Mouse (Mus musculus): ENCODE data around the gene Cox6b1.

Gene Cox6b1

DNA sequence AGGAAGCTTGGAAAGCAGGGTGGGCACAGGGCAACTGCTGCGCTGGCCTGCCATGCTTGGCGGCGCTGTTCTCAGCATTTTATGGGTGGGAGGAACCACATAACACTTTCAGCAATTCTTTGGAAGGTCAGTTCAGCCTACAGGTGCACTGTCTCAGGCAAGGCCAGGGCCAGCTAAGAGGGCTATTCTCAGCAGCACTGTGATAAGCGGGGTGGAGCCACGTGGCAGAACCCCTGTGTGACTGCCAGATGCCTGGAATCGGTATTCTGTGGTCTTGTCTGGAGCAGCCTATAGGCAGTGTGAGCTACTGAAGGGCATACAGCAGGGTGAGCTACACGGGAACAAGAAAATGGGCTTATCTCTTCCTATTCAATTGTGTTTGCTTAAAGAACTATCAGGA lies 15.9 kb downstream of the Cox6b1 start:
- DNase-seq (ENCODE audit: low spot score in 2 of 2), result no peak

- DNase-seq (ENCODE audit: low spot score in 2 of 2), result no peak
Measured at GRCm38 (mm10) chr7:30608476-30608875, 17.5 kb downstream of the Cox6b1 start.

GRCm38 (mm10) chr7:30607706-30608309 lies 18.1 kb downstream of the Cox6b1 start:
- peak in 1 of 2 experiments; percentile 60 for DNase-seq (ENCODE audit: low spot score in 2 of 2)

DNA sequence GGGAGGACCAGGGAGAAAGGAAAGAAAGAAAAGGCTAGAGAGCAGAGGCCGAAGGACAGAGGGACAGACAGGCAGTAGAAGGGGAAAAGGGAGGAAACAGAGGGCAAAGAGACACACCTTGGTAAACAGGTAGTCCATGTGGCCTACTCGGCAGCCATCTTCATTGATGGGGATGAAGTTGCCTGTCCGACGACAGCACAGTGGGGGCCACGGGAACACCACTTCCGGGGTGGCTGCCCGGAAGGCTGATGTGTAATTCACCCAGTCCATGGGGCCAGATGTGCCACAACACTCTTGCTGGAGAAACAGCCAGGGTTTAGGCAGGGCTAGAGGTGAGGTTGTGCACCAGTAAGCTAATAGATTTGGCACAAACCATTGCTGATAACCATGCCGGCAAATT lies 21.0 kb downstream of the Cox6b1 start:
- no peak for DNase-seq (ENCODE audit: low spot score in 2 of 2)

DNA sequence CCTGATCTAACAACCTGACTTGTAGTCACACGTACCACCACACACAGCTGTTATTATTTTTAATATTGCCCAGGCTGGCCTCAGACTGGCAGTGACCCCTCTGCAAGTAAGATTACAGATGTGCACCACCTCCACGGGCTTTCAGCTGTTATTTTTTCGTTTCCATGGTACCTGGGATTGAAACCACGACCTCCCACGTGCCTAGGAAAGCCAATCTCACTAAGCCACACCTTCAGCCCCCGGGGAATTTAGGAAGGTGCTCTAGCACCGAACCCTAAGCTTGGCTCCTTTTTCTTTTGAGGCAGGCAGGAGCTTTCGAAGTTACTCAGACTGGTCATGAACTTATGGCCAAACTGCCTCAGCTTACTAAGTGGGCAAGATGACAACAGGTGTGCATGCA lies 21.5 kb downstream of the Cox6b1 start:
- DNase-seq (ENCODE audit: low spot score in 2 of 2), result no peak

DNA sequence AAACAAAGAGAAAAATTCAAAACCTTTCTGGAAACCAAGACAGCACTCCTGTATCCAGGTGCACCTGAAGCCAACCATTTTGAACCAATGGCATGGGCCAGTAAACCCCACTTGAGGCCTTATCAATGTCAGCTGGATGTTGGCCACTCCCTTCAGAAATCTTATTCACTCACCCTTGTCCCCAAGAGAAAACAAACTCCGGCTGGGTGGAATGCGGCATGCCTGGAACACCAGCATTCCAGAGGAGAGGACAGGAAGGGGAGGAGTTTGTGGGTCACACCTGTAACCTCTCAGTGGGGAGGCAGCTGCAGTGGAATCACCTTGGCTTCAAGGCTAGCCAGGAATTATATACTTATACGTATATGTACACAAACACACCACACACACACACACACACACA lies 23.4 kb downstream of the Cox6b1 start:
- peak; percentile 67 to 72 for DNase-seq (ENCODE audit: low spot score in 2 of 2)

- peak; percentile 67 to 82 for DNase-seq (ENCODE audit: low spot score in 2 of 2)
Measured at GRCm38 (mm10) chr7:30600651-30601050, 25.3 kb downstream of the Cox6b1 start.

- DNase-seq (ENCODE audit: low spot score in 2 of 2), result peak; percentile 79 to 92
Measured at GRCm38 (mm10) chr7:30599933-30600353, 26.0 kb downstream of the Cox6b1 start.

DNA sequence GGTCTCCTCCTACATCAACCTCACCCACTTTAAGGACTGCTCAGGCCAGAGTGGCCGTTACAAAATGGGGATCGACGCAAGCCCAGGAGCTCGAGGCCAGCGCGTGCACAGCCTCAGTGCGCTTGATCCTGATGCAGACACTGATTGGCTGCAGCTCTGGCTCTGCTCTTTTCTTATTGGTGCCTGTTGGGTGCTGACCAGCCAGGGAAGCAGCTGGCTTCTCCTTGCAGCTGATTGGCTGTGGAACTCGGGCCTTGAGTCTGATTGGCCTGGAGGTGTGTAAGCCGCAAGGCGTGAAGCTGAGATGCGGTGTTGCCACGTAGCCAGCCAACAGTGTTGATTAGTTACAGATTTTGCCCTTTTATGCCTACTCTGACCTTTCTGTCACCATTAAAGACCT lies 27.2 kb downstream of the Cox6b1 start, which contains the start of gene Zbtb32:
Zbtb32 (minus strand) TSS at position 124 of the 400 bp plus-strand sequence.
- no peak for DNase-seq (ENCODE audit: low spot score in 2 of 2)

DNA sequence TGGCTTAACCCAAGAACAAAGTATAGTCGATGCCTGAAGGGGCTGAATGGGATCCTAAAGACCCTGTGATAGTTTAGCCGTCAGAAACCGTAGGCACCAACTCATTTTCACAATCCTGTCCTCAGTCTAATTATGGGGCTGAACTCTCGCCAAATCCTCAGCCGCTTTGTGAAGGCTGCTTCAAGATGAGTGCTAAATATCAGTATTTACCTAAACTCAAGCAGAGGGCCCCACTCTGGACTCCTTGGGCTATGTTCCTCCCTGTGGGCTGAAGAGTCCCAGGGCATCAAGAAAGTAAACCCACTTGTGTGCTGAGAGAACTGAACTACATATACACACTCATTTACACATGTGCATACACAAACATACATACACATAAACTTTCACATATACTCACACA lies 29.1 kb downstream of the Cox6b1 start:
- DNase-seq (ENCODE audit: low spot score in 2 of 2), result no peak

GRCm38 (mm10) chr7:30596093-30596492 lies 29.9 kb downstream of the Cox6b1 start:
- DNase-seq (ENCODE audit: low spot score in 2 of 2), result no peak

- no peak for DNase-seq (ENCODE audit: low spot score in 2 of 2)
Measured at GRCm38 (mm10) chr7:30594510-30595024, 31.4 kb downstream of the Cox6b1 start.

DNA sequence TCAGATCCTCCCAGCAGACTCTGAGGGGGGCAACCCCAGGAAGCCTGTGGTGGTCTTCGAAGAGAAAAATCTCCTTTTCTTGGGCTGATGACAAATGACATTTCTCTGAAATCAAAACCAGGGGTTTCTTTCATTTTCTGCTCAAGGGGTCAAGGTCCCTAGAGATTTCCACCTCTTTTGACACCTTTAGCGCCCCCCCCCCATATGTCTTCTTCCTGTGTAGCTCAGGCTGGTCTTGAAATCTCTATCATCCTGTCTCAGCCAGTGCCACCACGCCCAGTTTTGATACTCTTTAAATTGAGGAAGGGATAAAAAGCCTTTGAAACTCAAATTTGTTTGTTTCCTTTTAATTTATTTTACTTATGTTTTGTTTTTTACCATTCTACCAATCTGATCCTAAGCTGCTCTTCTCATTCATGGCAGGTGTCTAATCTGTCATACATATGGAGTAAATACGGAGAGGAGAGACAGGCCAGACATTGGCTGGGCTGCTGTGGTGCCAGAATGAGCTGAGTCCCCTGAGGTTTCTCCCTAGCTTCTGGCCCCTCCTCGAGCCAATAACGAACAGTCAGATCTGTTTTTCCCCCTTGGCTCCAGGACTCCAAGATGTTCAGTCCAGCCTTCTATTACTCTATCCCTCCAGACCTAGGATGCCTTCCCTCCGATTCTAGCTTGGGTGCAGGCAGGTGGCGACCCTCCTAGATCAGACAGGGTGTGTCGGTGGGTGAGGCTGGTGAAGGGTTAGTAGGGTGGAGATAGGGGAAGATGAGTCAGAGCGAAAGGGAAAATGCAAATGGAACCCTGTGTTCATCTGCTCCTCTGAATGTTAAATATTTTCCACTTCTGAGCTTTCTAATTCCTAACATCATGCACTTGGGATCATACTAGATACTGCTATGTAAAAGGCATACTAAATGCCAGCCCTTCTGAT lies 32.1 kb downstream of the Cox6b1 start:
- DNase-seq (ENCODE audit: low spot score in 2 of 2), result no peak

GRCm38 (mm10) chr7:30592772-30593423 lies 33.1 kb downstream of the Cox6b1 start:
- no peak for DNase-seq (ENCODE audit: low spot score in 2 of 2)

- no peak for DNase-seq (ENCODE audit: low spot score in 2 of 2)
Measured at GRCm38 (mm10) chr7:30591605-30591951, 34.4 kb downstream of the Cox6b1 start.

DNA sequence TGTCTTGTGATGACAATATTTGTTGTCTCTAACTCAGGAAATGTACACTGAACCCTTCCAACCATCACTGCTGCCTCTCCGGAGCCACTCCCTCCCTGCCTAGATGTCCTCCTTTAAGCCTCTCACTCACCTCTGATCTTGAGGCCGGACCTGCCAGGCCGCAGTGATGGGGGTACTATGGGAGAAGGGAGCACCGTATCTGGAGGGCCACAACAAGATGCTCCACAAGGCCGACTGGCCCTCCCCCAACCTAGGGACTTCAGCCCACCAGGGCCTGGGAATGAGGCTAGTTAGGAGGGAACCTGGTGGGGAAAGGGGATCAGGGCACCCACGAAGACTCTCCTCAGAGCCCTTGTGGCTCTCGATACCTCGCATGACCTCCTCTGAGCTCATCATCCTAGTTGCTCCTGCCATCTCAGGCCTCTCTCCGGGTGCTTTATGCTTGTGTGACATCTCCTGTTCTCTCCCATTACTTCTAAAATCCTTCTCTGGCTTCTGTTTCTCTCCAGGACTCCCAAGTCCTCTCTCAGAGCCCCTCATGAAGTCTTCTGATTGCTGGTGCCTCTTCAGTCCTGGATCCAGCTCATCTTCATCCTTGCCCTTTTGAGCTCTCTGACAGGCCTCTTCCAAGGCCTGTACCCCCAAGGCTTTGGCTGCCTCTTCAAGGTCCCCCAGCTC lies 34.9 kb downstream of the Cox6b1 start:
- DNase-seq (ENCODE audit: low spot score in 2 of 2), result no peak

DNA sequence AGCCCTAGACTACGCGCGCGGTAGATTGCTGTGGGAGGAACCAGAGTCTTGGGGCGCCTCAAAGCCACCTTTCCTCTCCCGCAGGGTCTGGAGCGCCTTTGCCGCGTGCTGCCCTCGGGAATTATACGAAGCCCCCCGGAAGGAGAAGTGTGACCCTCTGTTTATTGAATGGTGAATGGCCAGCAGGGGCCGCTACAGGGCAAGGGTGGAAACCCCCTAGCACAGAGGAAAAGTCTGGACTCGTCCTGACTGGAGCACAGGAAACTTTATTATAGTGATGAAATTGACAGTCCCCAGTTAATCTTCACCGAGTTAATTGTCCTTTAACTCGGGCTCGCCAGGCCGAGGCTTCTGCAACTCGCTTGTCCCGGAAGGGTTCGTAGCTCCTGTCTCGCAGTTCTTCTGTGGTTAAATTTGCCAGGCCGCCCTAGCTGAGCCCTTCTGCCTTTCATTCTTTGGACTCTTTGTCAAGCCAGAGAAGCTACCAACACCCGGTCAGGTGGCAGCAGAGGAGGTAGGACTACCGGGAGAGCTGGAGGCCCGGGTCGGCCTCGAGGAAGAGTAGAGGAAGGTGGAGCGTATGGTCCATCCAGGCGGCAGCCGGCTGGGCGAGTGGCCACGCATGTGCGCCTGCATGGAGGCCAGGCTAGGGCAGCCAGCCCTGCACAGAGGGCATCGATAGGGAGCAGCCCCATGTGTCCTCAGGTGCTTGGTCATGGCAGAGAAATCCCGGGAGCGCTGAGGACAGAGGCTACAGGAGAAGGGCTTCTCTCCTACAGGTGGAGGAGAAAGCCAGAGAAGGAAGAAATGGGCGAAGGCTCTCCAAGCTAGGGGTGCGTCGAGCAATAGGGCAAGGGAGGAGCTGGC lies 36.3 kb downstream of the Cox6b1 start:
- DNase-seq (ENCODE audit: low spot score in 2 of 2), result peak; percentile 82 to 83

DNA sequence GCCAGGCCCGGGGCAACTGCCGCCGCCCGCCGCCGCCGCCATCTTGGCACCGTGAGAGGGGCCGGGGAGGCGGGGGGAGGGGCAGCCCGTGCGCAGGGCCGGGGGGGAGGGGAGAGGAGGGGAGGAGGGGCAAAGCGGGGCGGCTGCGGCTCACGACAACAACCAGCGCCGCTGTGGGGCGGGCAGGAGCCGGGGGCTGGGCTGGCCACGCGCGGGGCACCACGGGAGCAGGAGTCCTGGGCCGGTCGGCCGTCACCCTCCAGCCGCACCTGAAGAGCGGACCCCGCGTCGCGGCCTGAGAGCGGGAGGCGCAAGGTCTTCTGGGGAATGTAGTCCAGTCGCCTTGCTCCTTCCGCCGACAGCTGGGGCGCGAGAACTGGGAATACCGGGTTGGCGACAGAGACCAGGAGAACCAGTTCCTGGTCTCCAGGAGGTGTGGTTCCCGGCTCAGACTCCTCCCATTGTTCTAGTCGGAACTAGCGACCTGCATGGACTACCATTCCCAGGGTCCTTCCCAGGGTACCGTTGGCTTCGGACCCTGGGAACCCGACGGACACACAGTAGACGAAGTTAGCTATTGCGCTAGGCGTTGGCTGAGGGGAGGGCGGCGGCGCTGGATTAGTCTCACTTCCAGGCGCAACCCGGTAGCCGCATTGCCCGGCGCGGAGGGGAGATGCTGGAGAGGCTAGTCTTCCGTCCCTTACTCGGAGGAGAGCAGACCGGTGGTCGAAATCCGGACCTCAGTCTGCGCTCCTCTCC lies 37.1 kb downstream of the Cox6b1 start, which contains the start of gene Kmt2b:
Kmt2b (minus strand) TSS at position 51 of the 759 bp plus-strand sequence.
- peak; percentile 95 to 98 for DNase-seq (ENCODE audit: low spot score in 2 of 2)

DNA sequence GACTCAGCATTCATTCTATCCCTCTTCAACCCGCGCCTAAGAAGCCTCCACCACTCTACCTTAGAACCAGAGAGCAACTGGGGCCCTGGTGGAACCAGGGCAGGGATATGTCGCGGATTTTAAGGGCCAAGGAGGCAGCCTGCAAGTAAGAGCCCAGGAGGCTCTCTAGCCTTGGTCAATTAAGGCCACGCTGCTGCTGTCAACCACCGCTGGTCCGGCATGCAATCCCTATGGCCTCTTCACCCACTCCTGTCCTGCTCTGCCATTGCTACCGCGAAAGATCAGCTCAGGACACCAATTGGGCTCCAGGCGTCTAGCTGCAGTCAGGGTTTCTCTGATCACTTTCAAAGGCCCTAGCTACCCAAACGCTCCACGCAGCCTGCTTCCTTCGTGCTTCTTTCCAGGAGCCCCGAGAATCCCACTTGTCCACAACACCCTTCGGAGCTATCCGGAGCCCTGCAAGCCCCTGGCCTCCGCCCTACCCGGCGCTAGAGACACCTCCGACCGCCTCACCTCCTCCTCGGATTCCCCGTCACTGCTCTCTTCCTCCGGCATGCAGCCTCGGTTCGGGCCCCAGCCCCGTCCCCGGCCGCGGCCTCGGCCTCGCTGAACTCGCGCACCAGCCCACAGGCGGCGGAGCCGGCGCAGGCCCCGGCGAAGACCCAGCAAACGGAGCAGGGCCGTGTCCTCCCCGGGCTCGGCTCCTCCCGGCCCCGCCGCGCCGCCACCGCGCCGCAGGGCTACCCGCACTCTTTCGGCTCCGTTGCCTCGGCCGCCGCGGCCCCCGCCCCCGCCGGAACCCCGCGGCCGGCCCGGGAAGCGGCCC lies 37.9 kb downstream of the Cox6b1 start:
- DNase-seq (ENCODE audit: low spot score in 2 of 2), result peak; percentile 36 to 38
